Mouse (Mus musculus) lung, postnatal 10 days (tissue): ENCODE measurements around the gene Itsn2.
"Not testable (repeated sequence)": the region's sequence is repeated elsewhere in the genome, so short reads cannot be mapped to it uniquely, and the experiment has no call there.

Experiments
- DNase-seq: peaks from one replicate; pipeline ENCODE4 v3.0.0; 2021

Itsn2 gene

GRCm38 (mm10) chr12:4709926-4710325 lies 117.5 kb downstream of the Itsn2 start:
- DNase-seq: no peak

- DNase-seq: no peak
These were observed 120.9 kb downstream of the Itsn2 start for GRCm38 (mm10) chr12:4713361-4713760.

- DNase-seq: no peak
These were observed 123.2 kb downstream of the Itsn2 start for GRCm38 (mm10) chr12:4715606-4716005.

- peak; percentile 41 for DNase-seq
These were observed 125.0 kb downstream of the Itsn2 start for GRCm38 (mm10) chr12:4717417-4717816.

GRCm38 (mm10) chr12:4719066-4719761 lies 126.8 kb downstream of the Itsn2 start:
- no peak for DNase-seq

GRCm38 (mm10) chr12:4719762-4720754 lies 127.6 kb downstream of the Itsn2 start:
- no peak for DNase-seq

GRCm38 (mm10) chr12:4729165-4729564 lies 136.7 kb downstream of the Itsn2 start:
- DNase-seq: no peak

- peak; percentile 19 for DNase-seq
These were observed 139.2 kb downstream of the Itsn2 start for GRCm38 (mm10) chr12:4731629-4732028.

- no peak for DNase-seq
These were observed 139.9 kb downstream of the Itsn2 start for GRCm38 (mm10) chr12:4732332-4732731.

- DNase-seq: no peak
These were observed 145.7 kb downstream of the Itsn2 start, which contains the start of gene Fam228a for GRCm38 (mm10) chr12:4738031-4738576. Gene Fam228a (minus strand): TSS chr12:4738430.

- DNase-seq: no peak
These were observed 148.4 kb downstream of the Itsn2 start for GRCm38 (mm10) chr12:4740823-4741222.

GRCm38 (mm10) chr12:4742183-4742582 lies 149.7 kb downstream of the Itsn2 start:
- no peak for DNase-seq

- no peak for DNase-seq
These were observed 152.0 kb downstream of the Itsn2 start for GRCm38 (mm10) chr12:4744486-4744885.

- not testable (repeated sequence) for DNase-seq
These were observed 162.0 kb downstream of the Itsn2 start for GRCm38 (mm10) chr12:4754451-4754850.

GRCm38 (mm10) chr12:4757060-4757459 lies 164.6 kb downstream of the Itsn2 start:
- DNase-seq: no peak
